Mouse (Mus musculus) erythroid progenitor cell, adult 5-6 weeks (primary cell): ENCODE measurements around the gene Oit1. TPM values are rescaled to one million over a fixed set of nuclear protein-coding genes. Genes with fewer than 3 reads are reported as not detected.
A peak's percentile ranks its signal among the peaks of the same experiment; 100 is the strongest.

ENCODE experiments used
- ATAC-seq: replicated peaks from 2 replicates; pipeline ENCODE4 v1.8.0; 2016; ENCODE audit warnings: moderate number of reproducible peaks, mild to moderate bottlenecking, moderate TSS enrichment, inconsistent platforms; ENCODE audit not compliant: poor library complexity, low FRiP score, severe bottlenecking
- total RNA-seq, 2 experiments: library from RNA; stranded (forward) in 1 of 2; stranded (reverse) in 1 of 2; fragments of 150-400 nt in 1 of 2; fragments of 186-747, 209-891 nt in 1 of 2; gene quantifications; 2 replicates each; pipeline versions ENCODE4 v1.2.3 to v1.2.4; 2015 to 2017; ENCODE audit warnings: low replicate concordance in 2 of 2

Gene Oit1
- not detected in 2 replicates for total RNA-seq (2015; ENCODE audit: low replicate concordance)
- total RNA-seq (2017; ENCODE audit: low replicate concordance): not detected in 2 replicates

GRCm38 (mm10) chr14:8378685-8379313 is at the start of gene Oit1:
TSS of gene Oit1 (minus strand) at chr14:8378754.
- ATAC-seq: no peak

- ATAC-seq: no peak
Observed at GRCm38 (mm10) chr14:8422833-8423232, 44.3 kb upstream of the Oit1 start.

- ATAC-seq: no peak
Observed at GRCm38 (mm10) chr14:8421199-8421787, 42.7 kb upstream of the Oit1 start.

- no peak for ATAC-seq
Observed at GRCm38 (mm10) chr14:8418610-8419009, 40.1 kb upstream of the Oit1 start.

GRCm38 (mm10) chr14:8405946-8406345 is 27.4 kb upstream of the Oit1 start:
- no peak for ATAC-seq

- no peak for ATAC-seq
Observed at GRCm38 (mm10) chr14:8403310-8403709, 24.8 kb upstream of the Oit1 start.

- no peak for ATAC-seq
Observed at GRCm38 (mm10) chr14:8398507-8398906, 20.0 kb upstream of the Oit1 start.

- ATAC-seq: no peak
Observed at GRCm38 (mm10) chr14:8395690-8396287, 17.2 kb upstream of the Oit1 start.

- no peak for ATAC-seq
Observed at GRCm38 (mm10) chr14:8392181-8392825, 13.7 kb upstream of the Oit1 start.

GRCm38 (mm10) chr14:8369394-8369793 is 9.2 kb downstream of the Oit1 start:
- no peak for ATAC-seq

- ATAC-seq: no peak
Observed at GRCm38 (mm10) chr14:8368900-8369299, 9.7 kb downstream of the Oit1 start.

- no peak for ATAC-seq
Observed at GRCm38 (mm10) chr14:8367727-8368520, 10.6 kb downstream of the Oit1 start.

GRCm38 (mm10) chr14:8367121-8367520 is 11.4 kb downstream of the Oit1 start:
- ATAC-seq: no peak

GRCm38 (mm10) chr14:8365833-8366232 is 12.7 kb downstream of the Oit1 start:
- no peak for ATAC-seq

- no peak for ATAC-seq
Observed at GRCm38 (mm10) chr14:8356836-8357235, 21.7 kb downstream of the Oit1 start.

GRCm38 (mm10) chr14:8355999-8356501 is 22.5 kb downstream of the Oit1 start:
- ATAC-seq: peak; percentile 56; the same call in 1 of the 2 replicates

- no peak for ATAC-seq
Observed at GRCm38 (mm10) chr14:8348927-8349326, 29.6 kb downstream of the Oit1 start.

- ATAC-seq: peak; percentile 56; the same call in 1 of the 2 replicates
Observed at GRCm38 (mm10) chr14:8346255-8346997, 32.1 kb downstream of the Oit1 start.

- no peak for ATAC-seq
Observed at GRCm38 (mm10) chr14:8345566-8345965, 33.0 kb downstream of the Oit1 start.
